Mouse (Mus musculus) lung, postnatal 0 days (tissue): Measurements from ENCODE around the gene 6030445D17Rik. TPM values are rescaled to one million over a fixed set of nuclear protein-coding genes. Genes with fewer than 3 reads are reported as not detected.

Experiments
- ATAC-seq: fragments of 200-750 bp; cut with Nextera tagmentation; 2 replicates; pipeline ENCODE4 v1.8.0; 2017; ENCODE audit warnings: moderate library complexity
- DNase-seq: peaks from one replicate; pipeline ENCODE4 v3.0.0-alpha.2; 2016; ENCODE audit warnings: low spot score
- H3K27ac ChIP-seq: fragments of 300-500 bp; sonication (generic); 2 replicates; pipeline ENCODE4 v1.5.1; 2014; ENCODE audit warnings: antibody characterized with exemption, mild to moderate bottlenecking, low read length, mixed read lengths
- H3K27me3 ChIP-seq: fragments of 300-500 bp; sonication (generic); replicated peaks from 2 replicates; pipeline ENCODE4 v1.6.1; 2014; ENCODE audit warnings: low read length, mixed read lengths; ENCODE audit not compliant: insufficient read depth
- H3K36me3 ChIP-seq: fragments of 300-500 bp; sonication (generic); 2 replicates; pipeline ENCODE4 v1.6.1; 2014; ENCODE audit warnings: low read length, mixed read lengths; ENCODE audit not compliant: insufficient read depth
- H3K4me1 ChIP-seq: fragments of 300-500 bp; sonication (generic); 2 replicates; pipeline ENCODE4 v1.6.1; 2014; ENCODE audit warnings: antibody characterized with exemption, low read depth, low read length, mixed read lengths; ENCODE audit not compliant: insufficient read depth
- H3K4me2 ChIP-seq: fragments of 300-500 bp; sonication (generic); replicated peaks from 2 replicates; pipeline ENCODE4 v1.6.1; 2014; ENCODE audit warnings: low read depth, mild to moderate bottlenecking, low read length, moderate library complexity, mixed read lengths
- H3K4me3 ChIP-seq: fragments of 300-500 bp; sonication (generic); 2 replicates; pipeline ENCODE4 v1.5.1; 2014; ENCODE audit warnings: low read depth, low read length
- H3K9ac ChIP-seq: fragments of 300-500 bp; sonication (generic); replicated peaks from 2 replicates; pipeline ENCODE4 v1.6.1; 2014; ENCODE audit warnings: low read depth, mild to moderate bottlenecking
- H3K9me3 ChIP-seq: fragments of 300-500 bp; sonication (generic); 2 replicates; pipeline ENCODE4 v1.6.1; 2016; ENCODE audit warnings: low read length, mixed read lengths
- CTCF ChIP-seq: IDR thresholded peaks from 2 replicates; pipeline ENCODE4 v1.5.1; 2016; ENCODE audit warnings: antibody characterized with exemption, mild to moderate bottlenecking
- EP300 ChIP-seq: IDR thresholded peaks from 2 replicates; pipeline ENCODE4 v1.6.1; 2016; ENCODE audit warnings: antibody characterized with exemption, mild to moderate bottlenecking, control low read depth
- WGBS: fragments of 180-500 bp; shearing (Covaris S2); extraction: QIAGEN DNeasy Blood & Tissue Kit; methylation state at CpG from one replicate; pipeline ENCODE4 v1.1.7; 2014; 5-methylcytosine and 5-hydroxymethylcytosine counted together
- polyA plus RNA-seq: library from polyadenylated mRNA; unstranded; fragments of >200 nt; fragmentation: Nextera tagmentation; extraction: Ambion mirVana; gene quantifications from 2 replicates; pipeline ENCODE4 v1.2.1, GENCODE M21; 2015

6030445D17Rik gene
- polyA plus RNA-seq, 1 experiment from 2014 or later, result 0.78 TPM

DNA sequence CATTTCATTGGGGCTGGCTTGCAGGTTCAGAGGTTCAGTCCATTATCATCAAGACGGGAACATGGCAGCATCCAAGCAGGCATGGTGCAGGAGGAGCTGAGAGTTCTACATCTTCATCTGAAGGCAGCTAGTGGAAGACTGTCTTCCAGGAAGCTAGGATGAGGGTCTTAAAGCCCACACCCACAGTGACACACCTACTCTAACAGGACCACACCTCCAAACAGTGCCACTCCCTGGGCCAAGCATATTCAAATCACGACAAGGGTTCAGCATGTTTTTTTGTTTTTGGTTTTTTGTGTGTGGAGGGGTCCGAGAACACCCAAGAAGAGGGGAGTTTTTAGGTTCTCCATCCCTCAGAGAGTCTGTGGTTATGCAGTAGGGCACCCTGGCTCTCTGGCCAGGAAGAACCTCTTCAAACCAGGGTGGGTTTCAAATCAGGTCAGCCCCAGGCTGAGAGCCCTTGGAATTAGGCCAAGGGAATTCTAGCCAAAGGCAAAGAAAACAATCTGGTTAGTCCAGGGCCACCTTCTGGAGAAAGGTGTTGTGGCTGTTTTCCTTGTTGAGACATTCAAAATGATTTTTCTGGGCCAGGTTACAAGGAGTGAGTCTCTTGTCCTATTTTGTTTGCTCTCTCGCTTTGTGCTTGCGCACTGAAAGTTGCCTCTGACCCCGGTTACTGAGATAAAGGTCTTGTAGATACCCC is 5.4 kb upstream of the 6030445D17Rik start:
- DNase-seq (no peak), ATAC-seq (no peak)
- H3K27ac ChIP-seq, result no peak overlapping the region
- H3K36me3 ChIP-seq, result no peaks in the 10 kb centered on the region
- H3K4me3 ChIP-seq, result no peak overlapping the region
- no peak overlapping the region for H3K4me2 ChIP-seq
- TF ChIP-seq CTCF (no peak), EP300 (no peak)
- no peaks in the 10 kb centered on the region for H3K27me3 ChIP-seq
- no peak overlapping the region for H3K9ac ChIP-seq
- peaks cover 2% of the 10 kb centered on the region; the same call in 1 of the 2 replicates for H3K4me1 ChIP-seq
- 87% methylated on average over 6 of the region's 6 CpGs for WGBS
- H3K9me3 ChIP-seq, result no peaks in the 10 kb centered on the region

GRCm38 (mm10) chr4:136458276-136458675 is 3.8 kb upstream of the 6030445D17Rik start:
- ATAC-seq, result no peak
- 76% methylated on average over 7 of the region's 7 CpGs for WGBS

DNA sequence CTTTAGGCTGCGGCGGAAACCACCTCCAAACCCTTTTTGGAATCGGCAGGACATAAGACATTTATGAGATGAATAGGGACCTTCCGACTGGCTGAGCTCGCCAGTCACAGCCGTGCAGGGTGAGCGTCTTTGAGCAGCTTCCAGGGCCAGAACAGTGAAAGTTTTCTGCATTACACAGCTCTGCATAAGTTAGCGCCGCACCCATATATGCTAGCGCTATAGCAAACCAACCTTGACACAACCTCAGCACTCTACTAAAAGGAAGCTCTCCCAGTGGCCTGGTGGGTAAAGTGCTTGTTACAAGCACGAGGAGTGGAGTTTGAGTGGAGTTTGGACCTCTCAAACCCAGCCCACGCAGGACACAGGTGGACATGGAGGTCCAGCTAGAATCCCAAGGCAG is 2.8 kb upstream of the 6030445D17Rik start:
- H3K9ac ChIP-seq, result no peak overlapping the region
- DNase-seq (no peak), ATAC-seq (no peak)
- TF ChIP-seq EP300, result no peak
- no peak for TF ChIP-seq CTCF
- 61% methylated on average over 12 of the region's 12 CpGs for WGBS
- H3K27ac ChIP-seq, result no peak overlapping the region
- no peak overlapping the region for H3K4me2 ChIP-seq
- H3K4me1 ChIP-seq, result peaks cover 6% of the 10 kb centered on the region; the same call in 1 of the 2 replicates
- no peaks in the 10 kb centered on the region for H3K36me3 ChIP-seq
- no peaks in the 10 kb centered on the region for H3K9me3 ChIP-seq
- H3K4me3 ChIP-seq, result no peak overlapping the region
- no peaks in the 10 kb centered on the region for H3K27me3 ChIP-seq

More at GRCm38 (mm10) chr4:136458276-136458675, 3.8 kb upstream of the 6030445D17Rik start:
- no peaks in the 10 kb centered on the region for H3K9me3 ChIP-seq
- DNase-seq, result no peak
- H3K4me1 ChIP-seq, result peaks cover 6% of the 10 kb centered on the region; the same call in 1 of the 2 replicates
- TF ChIP-seq CTCF (no peak), EP300 (no peak)
- H3K9ac ChIP-seq, result no peak overlapping the region
- H3K4me2 ChIP-seq, result no peak overlapping the region
- H3K27me3 ChIP-seq, result no peaks in the 10 kb centered on the region
- H3K4me3 ChIP-seq, result no peak overlapping the region
- no peaks in the 10 kb centered on the region for H3K36me3 ChIP-seq
- H3K27ac ChIP-seq, result no peak overlapping the region

DNA sequence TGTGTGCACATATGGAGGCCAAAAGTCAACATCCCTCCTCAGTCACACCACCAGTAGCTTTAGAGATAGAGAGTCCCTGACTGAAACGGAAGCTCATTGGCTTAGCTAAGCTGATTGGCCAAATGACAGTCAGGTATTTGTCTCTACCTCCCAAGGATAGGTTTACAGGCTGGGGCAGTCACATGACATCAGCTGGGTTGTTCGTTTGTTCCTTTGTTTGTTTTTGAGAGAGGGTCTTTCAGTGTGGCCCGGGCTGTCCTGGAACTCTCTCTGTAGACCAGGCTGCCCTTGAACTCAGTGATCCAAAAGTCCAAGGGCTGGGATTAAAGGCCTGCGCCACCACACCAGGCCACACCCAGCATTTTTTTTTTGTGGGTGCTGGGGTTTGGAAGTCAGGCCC is 844 bp upstream of the 6030445D17Rik start:
- ATAC-seq (no peak), DNase-seq (no peak)
- Histone ChIP-seq H3K4me2 (no peak overlapping the region), H3K27ac (no peak overlapping the region), H3K9me3 (no peaks in the 10 kb centered on the region), H3K4me1 (peaks cover 6% of the 10 kb centered on the region; the same call in 1 of the 2 replicates), H3K36me3 (no peaks in the 10 kb centered on the region), H3K9ac (no peak overlapping the region), H3K27me3 (no peaks in the 10 kb centered on the region), H3K4me3 (no peak overlapping the region)
- TF ChIP-seq CTCF (no peak), EP300 (no peak)
- WGBS, result 53% methylated on average over 4 of the region's 4 CpGs

- ATAC-seq (peak; percentile 7), DNase-seq (no peak)
- Histone ChIP-seq H3K4me2 (peak overlapping the region; percentile 71), H3K27ac (peak overlapping the region; percentile 81), H3K27me3 (no peaks in the 10 kb centered on the region), H3K4me3 (peak overlapping the region; percentile 49; the same call in 1 of the 2 replicates), H3K9ac (no peak overlapping the region), H3K4me1 (peaks cover 6% of the 10 kb centered on the region; the same call in 1 of the 2 replicates), H3K36me3 (no peaks in the 10 kb centered on the region), H3K9me3 (no peaks in the 10 kb centered on the region)
- TF ChIP-seq EP300 (no peak), CTCF (no peak)
- 22% methylated on average over 6 of the region's 6 CpGs for WGBS
These were observed 327 bp upstream of the 6030445D17Rik start for GRCm38 (mm10) chr4:136461761-136462085.

- ATAC-seq (peak; percentile 67), DNase-seq (peak; percentile 70)
- H3K9me3 ChIP-seq, result no peaks in the 10 kb centered on the region
- H3K27me3 ChIP-seq, result no peaks in the 10 kb centered on the region
- 2% methylated on average over 8 of the region's 8 CpGs for WGBS
- no peak for TF ChIP-seq EP300
- TF ChIP-seq CTCF, result no peak
- H3K36me3 ChIP-seq, result no peaks in the 10 kb centered on the region
- peak overlapping the region; percentile 81 for H3K27ac ChIP-seq
- peak overlapping the region; percentile 71 for H3K4me2 ChIP-seq
- peak overlapping the region; percentile 10; the same call in 1 of the 2 replicates for H3K9ac ChIP-seq
- H3K4me3 ChIP-seq, result peak overlapping the region; percentile 49
- H3K4me1 ChIP-seq, result peaks cover 6% of the 10 kb centered on the region; the same call in 1 of the 2 replicates
These were observed 759 bp downstream of the 6030445D17Rik start for GRCm38 (mm10) chr4:136462839-136463178.
